Mouse (Mus musculus): ENCODE data around the gene Ephb2.

DNA sequence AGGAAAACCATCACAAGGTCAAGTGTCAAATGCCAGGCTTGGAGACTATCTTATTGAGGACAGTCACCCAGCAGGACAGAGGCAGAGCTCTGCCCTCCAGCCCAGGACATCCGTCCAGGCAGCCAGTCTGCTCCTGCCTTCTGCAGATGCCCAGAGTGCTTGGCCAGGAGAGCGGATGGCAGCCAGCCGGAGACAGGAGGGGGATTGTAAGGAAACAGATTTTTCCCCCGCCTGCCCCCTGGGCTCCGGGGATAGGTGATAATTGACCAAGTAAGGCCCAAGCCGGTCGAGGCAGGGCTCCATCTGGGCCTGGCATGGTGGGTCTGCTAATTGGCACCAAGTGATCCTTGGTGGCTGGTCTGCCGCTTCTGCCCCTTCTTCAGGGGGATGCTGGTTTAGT, 133.3 kb downstream of the Ephb2 start:
- no peak for TF ChIP-seq CTCF (IDR thresholded peaks at IDR 0.05; ENCODE audit: low read depth)
- TF ChIP-seq EP300 (IDR thresholded peaks at IDR 0.05; ENCODE audit: low read depth) = no peak
